Mouse (Mus musculus) hindbrain, postnatal 0 days (tissue): ENCODE results near the gene Ldlr. TPM values are rescaled to one million over a fixed set of nuclear protein-coding genes. Genes with fewer than 3 reads are reported as not detected.
A peak's percentile ranks its signal among the peaks of the same experiment; 100 is the strongest.

Source experiments
- ATAC-seq: fragments of 200-750 bp; cut with Nextera tagmentation; 2 replicates; pipeline ENCODE4 v1.8.0; 2017; ENCODE audit warnings: mild to moderate bottlenecking, moderate TSS enrichment, moderate library complexity
- DNase-seq: peaks from one replicate; pipeline ENCODE4 v3.0.0-alpha.2; 2015; ENCODE audit warnings: low spot score
- H3K27ac ChIP-seq: fragments of 300-500 bp; sonication (generic); 2 replicates; pipeline ENCODE4 v1.5.1; 2014; ENCODE audit warnings: mild to moderate bottlenecking
- H3K27me3 ChIP-seq: fragments of 300-500 bp; sonication (generic); 2 replicates; pipeline ENCODE4 v1.6.1; 2014; ENCODE audit warnings: low read length, mixed read lengths; ENCODE audit not compliant: insufficient read depth
- H3K36me3 ChIP-seq: fragments of 300-500 bp; sonication (generic); 2 replicates; pipeline ENCODE4 v1.6.1; 2014; ENCODE audit warnings: low read length, mixed read lengths; ENCODE audit not compliant: insufficient read depth
- H3K4me1 ChIP-seq: fragments of 300-500 bp; sonication (generic); 2 replicates; pipeline ENCODE4 v1.6.1; 2014; ENCODE audit warnings: antibody characterized with exemption, low read length, mixed read lengths; ENCODE audit not compliant: insufficient read depth
- H3K4me2 ChIP-seq: fragments of 300-500 bp; sonication (generic); 2 replicates; pipeline ENCODE4 v1.6.1; 2014; ENCODE audit warnings: low read depth, mild to moderate bottlenecking, low read length, moderate library complexity, mixed read lengths
- H3K4me3 ChIP-seq: fragments of 300-500 bp; sonication (generic); 2 replicates; pipeline ENCODE4 v1.5.1; 2014; ENCODE audit warnings: low read length
- H3K9ac ChIP-seq: fragments of 300-500 bp; sonication (generic); replicated peaks from 2 replicates; pipeline ENCODE4 v1.6.1; 2014; ENCODE audit warnings: mild to moderate bottlenecking, low read length, moderate library complexity, mixed read lengths
- H3K9me3 ChIP-seq: fragments of 300-500 bp; sonication (generic); 2 replicates; pipeline ENCODE4 v1.6.1; 2016; ENCODE audit warnings: low read length, mixed read lengths
- CTCF ChIP-seq: IDR thresholded peaks from 2 replicates; pipeline ENCODE4 v1.5.1; 2016; ENCODE audit warnings: antibody characterized with exemption, control low read depth, low read depth
- WGBS: fragments of 180-500 bp; shearing (Covaris S2); extraction: QIAGEN DNeasy Blood & Tissue Kit; methylation state at CpG from one replicate; pipeline ENCODE4 v1.1.7; 2014; 5-methylcytosine and 5-hydroxymethylcytosine counted together
- polyA plus RNA-seq: library from polyadenylated mRNA; unstranded; fragments of >200 nt; fragmentation: Nextera tagmentation; extraction: Ambion mirVana; gene quantifications from 2 replicates; pipeline ENCODE4 v1.2.1, GENCODE M21; 2015
- total RNA-seq: library from RNA; depleted of rRNA; stranded (reverse); fragments of >200 nt; gene quantifications from 2 replicates; pipeline ENCODE4 v1.2.3, GENCODE M21; 2014; rRNA removed

Ldlr gene
- total and polyA plus RNA-seq, 2 experiments from 2014 or later: 10.7 to 28.4 TPM

DNA sequence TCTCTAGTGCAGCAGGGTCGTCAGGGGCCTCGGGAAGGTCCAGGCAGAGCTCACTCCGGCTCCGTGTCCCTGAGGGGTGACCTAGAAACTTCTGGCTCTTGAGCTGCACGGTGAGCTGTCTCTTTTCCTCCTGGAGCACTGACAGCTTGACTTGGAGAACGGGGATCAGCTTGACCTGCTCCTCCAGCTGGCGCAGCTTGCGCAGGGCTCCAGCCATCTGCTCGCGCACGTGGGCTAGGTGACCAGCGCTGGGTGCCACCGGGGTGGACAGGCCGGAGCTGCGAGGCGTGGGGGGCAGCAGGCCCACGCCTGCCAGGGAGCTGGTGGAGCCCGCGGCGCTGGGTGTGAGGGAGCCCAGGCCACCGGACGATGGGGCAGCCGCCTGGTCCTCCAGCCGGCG is 71.6 kb downstream of the Ldlr start:
- no peak for DNase-seq
- Histone ChIP-seq H3K9me3 (no peaks in the 10 kb centered on the region), H3K27ac (no peak overlapping the region), H3K27me3 (no peaks in the 10 kb centered on the region), H3K4me2 (no peak overlapping the region), H3K36me3 (no peaks in the 10 kb centered on the region), H3K4me1 (no peaks in the 10 kb centered on the region), H3K9ac (no peak overlapping the region), H3K4me3 (no peak overlapping the region)
- 85% methylated on average over 25 of the region's 25 CpGs for WGBS
- no peak for ATAC-seq
- no peak for TF ChIP-seq CTCF

DNA sequence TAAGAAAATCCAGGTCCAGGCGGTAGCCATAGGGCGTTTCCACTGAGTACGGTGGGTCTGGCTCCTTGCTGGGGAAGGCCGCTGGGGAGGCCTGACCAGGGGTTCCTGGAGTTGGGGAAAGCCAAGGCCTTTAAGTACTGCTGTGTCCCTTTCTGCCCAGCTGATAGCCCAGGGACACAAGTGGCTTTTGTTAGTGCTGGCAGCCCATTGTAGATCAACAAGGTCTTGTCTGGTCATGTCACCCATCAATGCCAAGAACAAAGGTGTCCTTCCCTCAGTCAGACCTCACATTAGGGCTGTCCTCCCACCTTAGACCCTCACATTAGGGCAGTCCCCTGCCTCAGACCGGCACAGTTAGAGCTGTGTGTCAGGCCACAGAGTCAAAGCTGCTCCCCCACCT is 72.3 kb downstream of the Ldlr start:
- Histone ChIP-seq H3K4me3 (no peak overlapping the region), H3K4me2 (peak overlapping the region; percentile 5; the same call in 1 of the 2 replicates), H3K36me3 (no peaks in the 10 kb centered on the region), H3K27ac (no peak overlapping the region), H3K9me3 (no peaks in the 10 kb centered on the region), H3K9ac (no peak overlapping the region), H3K27me3 (no peaks in the 10 kb centered on the region), H3K4me1 (no peaks in the 10 kb centered on the region)
- DNase-seq: no peak
- no peak for ATAC-seq
- TF ChIP-seq CTCF: no peak
- WGBS: 83% methylated on average over 5 of the region's 5 CpGs

DNA sequence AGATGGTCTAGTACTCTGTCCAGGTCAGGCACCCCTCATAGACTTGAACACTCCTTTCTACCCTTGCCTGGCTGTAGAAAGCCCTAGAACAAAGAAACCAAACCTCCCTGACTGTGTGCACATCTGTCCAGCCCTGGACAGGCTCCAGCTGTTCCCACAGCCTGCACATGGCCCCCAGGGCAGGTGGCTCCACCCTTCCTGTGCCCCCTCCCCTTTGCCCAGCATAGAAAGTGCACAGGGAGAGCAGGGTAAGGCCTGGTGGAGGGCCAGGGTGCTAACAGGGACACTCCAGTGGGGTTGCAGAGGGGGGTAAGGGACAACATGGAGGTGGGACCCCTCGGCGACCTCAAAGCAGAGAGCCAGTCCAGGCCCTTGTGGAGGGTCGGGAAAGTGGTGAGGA is 73.0 kb downstream of the Ldlr start:
- Histone ChIP-seq H3K4me2 (peak overlapping the region; percentile 5; the same call in 1 of the 2 replicates), H3K36me3 (no peaks in the 10 kb centered on the region), H3K27me3 (no peaks in the 10 kb centered on the region), H3K9me3 (no peaks in the 10 kb centered on the region), H3K4me1 (no peaks in the 10 kb centered on the region), H3K27ac (no peak overlapping the region), H3K4me3 (no peak overlapping the region), H3K9ac (no peak overlapping the region)
- ATAC-seq (no peak), DNase-seq (no peak)
- 66% methylated on average over 3 of the region's 3 CpGs for WGBS
- no peak for TF ChIP-seq CTCF

DNA sequence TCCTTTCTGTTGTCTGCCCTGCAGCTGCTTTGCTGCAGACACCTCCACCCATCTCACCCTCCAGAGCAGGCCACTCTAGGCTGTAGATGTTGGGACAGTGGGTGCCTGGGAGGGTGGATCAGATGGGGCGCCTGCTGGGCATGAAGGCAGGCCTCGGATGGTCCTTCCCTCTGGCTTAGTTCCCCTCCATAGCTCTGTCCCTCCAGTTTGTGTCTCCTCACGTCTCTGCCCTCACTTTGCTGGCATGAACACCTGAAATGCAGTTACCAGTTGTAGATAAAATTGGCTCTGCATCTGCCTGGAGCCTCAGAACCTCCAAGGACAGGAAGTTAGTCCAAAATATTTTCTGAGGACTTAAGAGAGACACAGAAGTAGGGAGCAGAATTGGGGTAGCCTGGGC is 73.6 kb downstream of the Ldlr start:
- ATAC-seq: no peak
- WGBS: 68% methylated on average over 3 of the region's 3 CpGs

DNA sequence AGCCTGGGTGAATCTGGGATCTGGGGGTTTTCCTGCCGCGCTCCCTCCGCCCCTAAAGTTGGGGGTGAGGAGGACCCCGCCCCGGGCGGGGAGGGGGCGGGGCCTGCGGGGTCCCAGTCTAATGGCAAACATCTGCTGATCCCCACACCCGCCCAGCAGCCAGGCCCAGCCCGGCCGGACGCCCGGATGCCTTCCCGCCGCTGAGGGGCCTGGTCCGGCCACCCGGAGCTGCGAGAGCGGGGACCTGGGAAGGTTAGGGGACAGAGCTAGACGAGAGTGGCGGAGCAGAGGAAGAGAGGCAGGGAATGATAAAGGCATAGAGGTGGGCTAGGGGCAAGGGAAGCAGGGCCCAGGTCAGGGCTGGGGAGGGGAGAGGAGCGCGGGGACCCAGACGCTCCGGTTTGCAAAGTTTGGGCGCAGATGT is 74.7 kb downstream of the Ldlr start:
- DNase-seq (peak; percentile 38), ATAC-seq (peak; percentile 41)
- peak overlapping the region; percentile 59 for H3K9ac ChIP-seq
- no peaks in the 10 kb centered on the region for H3K9me3 ChIP-seq
- H3K27me3 ChIP-seq: no peaks in the 10 kb centered on the region
- WGBS: under 1% methylated on average over 25 of the region's 26 CpGs
- H3K4me3 ChIP-seq: peak overlapping the region; percentile 69
- no peaks in the 10 kb centered on the region for H3K4me1 ChIP-seq
- peak overlapping the region; percentile 76 for H3K27ac ChIP-seq
- no peaks in the 10 kb centered on the region for H3K36me3 ChIP-seq
- TF ChIP-seq CTCF: no peak
- peak overlapping the region; percentile 80 for H3K4me2 ChIP-seq

More for the DNA sequence above, 73.6 kb downstream of the Ldlr start:
- Histone ChIP-seq H3K36me3 (no peaks in the 10 kb centered on the region), H3K4me2 (0 out of 2 replicates have a peak overlapping the region, but pooled peaks have one; percentile 80), H3K4me3 (no peak overlapping the region), H3K27ac (no peak overlapping the region; the same call in 1 of the 2 replicates), H3K9ac (0 out of 2 replicates have a peak overlapping the region, but pooled peaks have one; percentile 14), H3K4me1 (no peaks in the 10 kb centered on the region), H3K9me3 (no peaks in the 10 kb centered on the region), H3K27me3 (no peaks in the 10 kb centered on the region)
- no peak for DNase-seq
- TF ChIP-seq CTCF: no peak

DNA sequence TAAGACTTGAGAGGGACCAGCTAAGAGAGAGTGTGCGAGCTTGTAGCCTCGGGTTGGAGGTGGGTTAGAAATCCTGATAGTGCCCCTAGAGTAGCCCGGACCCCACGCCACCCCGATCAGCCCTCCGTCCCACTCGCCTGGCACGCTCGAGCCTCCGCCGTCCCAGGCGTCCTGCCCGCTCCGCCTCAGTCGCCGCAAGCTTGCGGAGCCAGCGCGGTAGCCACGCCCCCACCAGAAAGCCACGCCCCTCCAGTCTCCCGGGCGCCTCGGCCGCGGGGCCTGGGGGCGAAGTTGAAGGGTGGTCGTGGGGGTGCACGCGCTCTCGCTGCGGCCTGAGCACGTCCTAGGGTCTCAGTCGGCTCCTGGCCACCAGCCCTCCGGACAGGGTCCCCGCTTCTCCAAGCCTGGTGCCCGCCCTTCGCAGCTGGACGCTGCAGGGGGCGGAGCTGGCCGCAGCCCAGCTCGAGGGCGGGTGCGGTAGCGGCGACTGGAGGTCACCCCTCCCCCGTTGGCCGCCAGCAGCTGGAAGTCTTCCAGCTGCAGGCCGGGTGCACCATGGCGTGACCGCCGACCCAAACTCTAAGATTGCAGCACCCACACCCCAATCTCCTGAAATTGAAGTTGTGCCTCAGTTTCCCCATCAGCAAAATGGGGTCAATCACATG is 75.2 kb downstream of the Ldlr start, which contains the start of gene Kank2:
TSS of gene Kank2 (minus strand) at position 400 of the 665 bp plus-strand sequence.
- H3K4me1 ChIP-seq: no peaks in the 10 kb centered on the region
- TF ChIP-seq CTCF: no peak
- ATAC-seq (peak; percentile 78), DNase-seq (peak; percentile 73)
- H3K9ac ChIP-seq: peak within 1 kb of the TSS; percentile 59
- peak within 1 kb of the TSS; percentile 80 for H3K4me2 ChIP-seq
- peak within 1 kb of the TSS; percentile 69 for H3K4me3 ChIP-seq
- WGBS: under 1% methylated on average over 49 of the region's 52 CpGs
- no peaks in the 10 kb centered on the region for H3K9me3 ChIP-seq
- no peaks in the 10 kb centered on the region for H3K27me3 ChIP-seq
- peak within 1 kb of the TSS; percentile 76 for H3K27ac ChIP-seq
- no peaks in the 10 kb centered on the region for H3K36me3 ChIP-seq

DNA sequence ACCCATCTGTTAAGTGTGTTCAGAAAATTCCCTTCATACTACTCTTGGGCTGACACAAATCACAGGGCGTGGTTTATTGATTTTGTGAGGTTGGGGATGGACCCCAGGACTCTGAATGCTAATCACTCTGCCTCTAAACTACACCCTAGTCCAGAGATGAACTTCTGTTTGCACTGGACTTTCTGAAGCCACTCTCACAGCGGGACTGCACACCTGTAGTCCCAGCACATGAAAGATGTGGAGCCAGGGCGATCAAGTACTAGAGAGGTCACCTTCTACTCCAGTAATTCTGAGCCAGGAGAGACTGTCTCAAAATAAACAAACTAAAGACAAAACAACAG is 75.7 kb downstream of the Ldlr start:
- Histone ChIP-seq H3K27ac (no peak overlapping the region), H3K4me2 (peak overlapping the region; percentile 80), H3K4me3 (peak overlapping the region; percentile 69), H3K36me3 (no peaks in the 10 kb centered on the region), H3K9me3 (no peaks in the 10 kb centered on the region), H3K9ac (peak overlapping the region; percentile 59; the same call in 1 of the 2 replicates), H3K27me3 (no peaks in the 10 kb centered on the region), H3K4me1 (no peaks in the 10 kb centered on the region)
- DNase-seq (no peak), ATAC-seq (no peak)
- TF ChIP-seq CTCF: no peak
- 64% methylated on average over 3 of the region's 3 CpGs for WGBS

Other genes with a start within 250 kb of the Ldlr start
- 50.2 and 61.3 TPM in 2 replicates for gene Tmed1, start 213.2 kb upstream of the Ldlr start, total RNA-seq
- gene Tmed1, start 213.2 kb upstream of the Ldlr start, polyA plus RNA-seq: 59.2 and 65.8 TPM in 2 replicates
- 1.2 and 2.2 TPM in 2 replicates for gene AB124611, start 197.3 kb upstream of the Ldlr start, total RNA-seq
- gene AB124611, start 197.3 kb upstream of the Ldlr start, polyA plus RNA-seq: 1.1 and 1.2 TPM in 2 replicates
- 84.9 and 92.7 TPM in 2 replicates for gene Carm1, start 176.6 kb upstream of the Ldlr start, total RNA-seq
- 20.6 and 25.0 TPM in 2 replicates for gene Carm1, start 176.6 kb upstream of the Ldlr start, polyA plus RNA-seq
- gene Timm29, start 130.8 kb upstream of the Ldlr start, total RNA-seq: 63.3 and 66.8 TPM in 2 replicates
- 49.4 and 51.5 TPM in 2 replicates for gene Timm29, start 130.8 kb upstream of the Ldlr start, polyA plus RNA-seq
- gene Yipf2, start 130.7 kb upstream of the Ldlr start, total RNA-seq: 18.6 and 25.5 TPM in 2 replicates
- gene Yipf2, start 130.7 kb upstream of the Ldlr start, polyA plus RNA-seq: 18.4 and 19.3 TPM in 2 replicates
- gene Smarca4, start 107.3 kb upstream of the Ldlr start, total RNA-seq: 171 and 177 TPM in 2 replicates
- 71.5 and 80.6 TPM in 2 replicates for gene Smarca4, start 107.3 kb upstream of the Ldlr start, polyA plus RNA-seq
- gene Spc24, start 36.8 kb downstream of the Ldlr start, total RNA-seq: 20.3 and 31.1 TPM in 2 replicates
- 26.2 and 27.1 TPM in 2 replicates for gene Spc24, start 36.8 kb downstream of the Ldlr start, polyA plus RNA-seq
- gene Kank2, start 75.3 kb downstream of the Ldlr start, total RNA-seq: 15.6 and 19.1 TPM in 2 replicates
- 3.1 and 3.4 TPM in 2 replicates for gene Kank2, start 75.3 kb downstream of the Ldlr start, polyA plus RNA-seq
- gene Angptl8, start 112.0 kb downstream of the Ldlr start, total RNA-seq: not detected in 2 replicates
- gene Angptl8, start 112.0 kb downstream of the Ldlr start, polyA plus RNA-seq: 0.34 and 0.57 TPM in 2 replicates
- gene Dock6, start 129.2 kb downstream of the Ldlr start, total RNA-seq: 15.6 and 20.6 TPM in 2 replicates
- 11.5 and 11.7 TPM in 2 replicates for gene Dock6, start 129.2 kb downstream of the Ldlr start, polyA plus RNA-seq
- gene Rab3d, start 194.7 kb downstream of the Ldlr start, total RNA-seq: 23.1 and 28.6 TPM in 2 replicates
- gene Rab3d, start 194.7 kb downstream of the Ldlr start, polyA plus RNA-seq: 20.3 and 21.6 TPM in 2 replicates
- 6.0 and 8.4 TPM in 2 replicates for gene Ccdc159, start 204.0 kb downstream of the Ldlr start, total RNA-seq
- gene Ccdc159, start 204.0 kb downstream of the Ldlr start, polyA plus RNA-seq: 3.9 and 4.0 TPM in 2 replicates
- gene Tmem205, start 204.1 kb downstream of the Ldlr start, total RNA-seq: 34.9 and 52.0 TPM in 2 replicates
- gene Tmem205, start 204.1 kb downstream of the Ldlr start, polyA plus RNA-seq: 56.2 and 56.3 TPM in 2 replicates
- gene Plppr2, start 213.6 kb downstream of the Ldlr start, total RNA-seq: 147 and 151 TPM in 2 replicates
- gene Plppr2, start 213.6 kb downstream of the Ldlr start, polyA plus RNA-seq: 85.6 and 95.2 TPM in 2 replicates
- 27.8 and 35.8 TPM in 2 replicates for gene Swsap1, start 232.3 kb downstream of the Ldlr start, total RNA-seq
- gene Swsap1, start 232.3 kb downstream of the Ldlr start, polyA plus RNA-seq: 8.0 and 9.0 TPM in 2 replicates
- gene Epor, start 240.0 kb downstream of the Ldlr start, total RNA-seq: 0.89 and 1.7 TPM in 2 replicates
- 2.3 TPM in 2 replicates for gene Epor, start 240.0 kb downstream of the Ldlr start, polyA plus RNA-seq